Mouse (Mus musculus) adrenal gland, adult (tissue): Measurements from ENCODE around the gene St3gal3.

Experiments
- DNase-seq, 2 experiments: peaks; one replicate each; pipeline ENCODE4 v3.0.0; 2022 to 2023; ENCODE audit warnings: low spot score in 1 of 2; ENCODE audit not compliant: inconsistent age in 2 of 2

Gene St3gal3

GRCm38 (mm10) chr4:117992036-117992435 is 142.7 kb downstream of the St3gal3 start:
- DNase-seq: peak in 1 of 2 experiments; percentile 62

- DNase-seq: no peak
Observed at GRCm38 (mm10) chr4:117991055-117991627, 143.6 kb downstream of the St3gal3 start.

- no peak for DNase-seq
Observed at GRCm38 (mm10) chr4:117990571-117990970, 144.1 kb downstream of the St3gal3 start.

- DNase-seq: no peak
Observed at GRCm38 (mm10) chr4:117989801-117990200, 144.9 kb downstream of the St3gal3 start.

GRCm38 (mm10) chr4:117986766-117987165 is 147.9 kb downstream of the St3gal3 start:
- DNase-seq: peak in 1 of 2 experiments; percentile 63

GRCm38 (mm10) chr4:117984993-117985587 is 149.6 kb downstream of the St3gal3 start:
- DNase-seq: peak in 1 of 2 experiments; percentile 69

- DNase-seq: no peak
Observed at GRCm38 (mm10) chr4:117984206-117984605, 150.5 kb downstream of the St3gal3 start.

GRCm38 (mm10) chr4:117982706-117983105 is 152.0 kb downstream of the St3gal3 start:
- peak in 1 of 2 experiments; percentile 72 for DNase-seq

GRCm38 (mm10) chr4:117981518-117981917 is 153.2 kb downstream of the St3gal3 start:
- peak in 1 of 2 experiments; percentile 37 for DNase-seq

GRCm38 (mm10) chr4:117980161-117980560 is 154.6 kb downstream of the St3gal3 start:
- DNase-seq: peak in 1 of 2 experiments; percentile 44

GRCm38 (mm10) chr4:117979181-117979580 is 155.5 kb downstream of the St3gal3 start:
- no peak for DNase-seq

- DNase-seq: no peak
Observed at GRCm38 (mm10) chr4:117978282-117978681, 156.4 kb downstream of the St3gal3 start.

- DNase-seq: no peak
Observed at GRCm38 (mm10) chr4:117977841-117978240, 156.9 kb downstream of the St3gal3 start.

- DNase-seq: no peak
Observed at GRCm38 (mm10) chr4:117977371-117977770, 157.3 kb downstream of the St3gal3 start.

- DNase-seq: no peak
Observed at GRCm38 (mm10) chr4:117975820-117976219, 158.9 kb downstream of the St3gal3 start.

- DNase-seq: no peak
Observed at GRCm38 (mm10) chr4:117974719-117975118, 160.0 kb downstream of the St3gal3 start.

GRCm38 (mm10) chr4:117972999-117973398 is 161.7 kb downstream of the St3gal3 start:
- no peak for DNase-seq

GRCm38 (mm10) chr4:117964346-117965025 is 170.2 kb downstream of the St3gal3 start:
- no peak for DNase-seq

- DNase-seq: no peak
Observed at GRCm38 (mm10) chr4:117957492-117957891, 177.2 kb downstream of the St3gal3 start.

- DNase-seq: no peak
Observed at GRCm38 (mm10) chr4:117947493-117947892, 187.2 kb downstream of the St3gal3 start.

GRCm38 (mm10) chr4:117946639-117947305 is 187.9 kb downstream of the St3gal3 start:
- DNase-seq: peak; percentile 69 to 82

GRCm38 (mm10) chr4:117943317-117943716 is 191.4 kb downstream of the St3gal3 start:
- peak in 1 of 2 experiments; percentile 65 for DNase-seq
